Mouse (Mus musculus) adrenal gland, postnatal 10 days (tissue): ENCODE data around the gene Reck. TPM values are rescaled to one million over a fixed set of nuclear protein-coding genes. Genes with fewer than 3 reads are reported as not detected.

Experiments
- DNase-seq: peaks from one replicate; pipeline ENCODE4 v3.0.0; 2021; ENCODE audit warnings: mixed read lengths
- long read RNA-seq, 2 experiments: library from polyadenylated mRNA; stranded (forward); transcript quantifications; one replicate each; pipeline ENCODE4 v2.0.0; 2021
- total RNA-seq, 2 experiments: library from RNA; stranded (reverse); gene quantifications; 2 replicates each; pipeline ENCODE4 v1.2.3; 2021

Gene Reck
- 10 to 100 TPM; 17.1 to 18.1 TPM for total RNA-seq
- long read RNA-seq, experiment 1, full-length matches to known transcripts = 3 of 6 reads
- long read RNA-seq, experiment 1, partial matches to known transcripts = 2 of 6 reads
- long read RNA-seq, experiment 1, other reads (novel, unspliced or antisense) = 1 of 6 reads
- long read RNA-seq, experiment 2, full-length matches to known transcripts = 1 of 3 reads
- long read RNA-seq, experiment 2, partial matches to known transcripts = 2 of 3 reads
- long read RNA-seq, experiment 2, other reads (novel, unspliced or antisense) = 0 of 3 reads

DNA sequence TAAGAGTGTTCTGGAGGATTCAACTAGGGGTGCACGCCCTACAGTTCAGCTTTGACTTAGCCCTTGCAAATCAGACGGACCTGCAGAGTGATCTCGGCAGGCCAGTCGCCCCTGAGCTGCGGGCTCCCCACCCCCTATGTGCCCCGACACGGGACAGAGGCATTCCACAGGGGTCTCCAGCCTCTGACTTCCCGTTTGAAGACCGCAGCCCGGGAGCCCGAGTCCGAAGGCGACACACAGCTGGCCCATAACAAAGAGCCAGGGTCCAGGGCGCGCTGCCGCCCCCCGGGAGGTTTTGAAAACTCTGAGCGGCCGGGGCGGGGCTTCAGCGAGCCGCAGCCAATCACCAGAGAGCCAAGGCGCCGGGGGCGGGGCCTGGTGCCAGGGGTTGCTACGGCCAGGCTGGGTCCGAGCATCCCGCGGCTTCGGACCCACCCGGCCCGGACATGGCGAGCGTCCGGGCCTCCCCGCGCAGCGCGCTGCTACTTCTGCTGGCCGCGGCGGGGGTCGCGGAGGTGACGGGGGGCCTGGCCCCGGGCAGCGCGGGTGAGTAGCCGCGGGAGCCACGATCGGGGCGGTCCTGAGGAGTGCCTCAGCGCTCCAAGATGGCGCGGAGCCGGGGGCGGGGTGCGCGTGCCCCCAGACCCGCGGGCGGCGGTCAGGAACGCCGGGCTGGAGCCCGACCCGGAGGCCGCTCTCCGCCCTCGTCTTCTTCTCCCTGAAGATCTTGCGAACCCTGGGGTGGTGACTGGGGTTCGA, at the start of gene Reck:
Gene Reck (plus strand): TSS at position 371 of the 759 bp plus-strand sequence.
- DNase-seq = peak; percentile 93

DNA sequence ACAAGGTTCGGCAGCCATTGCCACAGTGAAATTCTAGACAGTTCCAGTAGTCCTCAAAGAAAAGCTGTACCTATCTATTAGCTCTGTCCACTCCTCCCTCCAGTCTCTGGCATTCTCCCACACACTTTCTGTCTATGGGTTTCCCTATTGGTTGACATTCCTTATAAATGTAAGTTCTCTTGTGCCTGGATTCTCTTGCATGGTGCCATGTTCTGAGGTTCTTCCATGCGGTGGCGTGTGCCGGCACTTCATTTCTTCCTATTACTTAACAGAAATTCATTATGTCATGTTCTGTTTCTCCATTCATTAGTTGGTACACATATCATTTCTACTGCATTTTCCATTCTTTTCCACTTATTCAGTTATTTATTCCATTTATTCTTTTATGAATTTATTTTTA, 46.5 kb upstream of the Reck start:
- no peak for DNase-seq

DNA sequence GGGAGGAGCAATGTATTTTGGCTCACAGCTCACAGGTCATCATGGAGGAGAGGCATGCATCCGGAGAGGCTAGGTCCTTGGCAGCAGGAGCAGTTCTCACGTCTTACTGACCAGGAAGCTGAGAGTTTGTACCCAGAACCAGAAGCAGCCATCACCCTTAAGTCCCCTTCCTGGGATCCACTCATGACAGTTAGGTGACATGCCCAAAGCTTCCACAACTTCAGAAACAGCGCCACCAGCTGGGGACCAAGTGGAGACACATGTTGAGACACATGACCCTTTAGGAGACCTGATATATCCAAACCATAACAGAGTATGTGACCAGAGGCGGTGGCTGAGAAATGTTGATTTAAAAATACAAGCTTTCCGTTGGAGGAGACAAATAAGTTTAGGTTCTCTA, 43.3 kb upstream of the Reck start:
- DNase-seq = no peak

DNA sequence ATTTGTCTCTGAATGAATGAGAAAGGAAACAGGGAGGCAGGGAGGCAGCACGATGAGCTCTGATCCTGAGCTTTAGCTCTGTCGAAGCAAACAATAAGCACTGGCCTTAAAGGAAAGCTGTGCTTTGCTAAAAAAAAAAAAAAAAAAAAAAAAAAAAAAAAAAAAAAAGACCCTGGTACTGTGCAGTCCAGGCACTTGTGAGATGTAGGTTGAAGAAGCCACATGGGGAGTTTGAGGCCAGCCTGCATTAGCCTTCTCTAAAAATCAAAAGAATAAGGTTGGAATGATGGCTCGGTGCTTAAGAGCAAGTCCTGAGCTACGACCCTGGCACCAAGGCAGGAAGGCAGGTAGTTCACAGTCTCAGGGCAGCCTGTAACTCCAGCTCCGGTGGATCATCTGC, 41.6 kb upstream of the Reck start:
- no peak for DNase-seq

DNA sequence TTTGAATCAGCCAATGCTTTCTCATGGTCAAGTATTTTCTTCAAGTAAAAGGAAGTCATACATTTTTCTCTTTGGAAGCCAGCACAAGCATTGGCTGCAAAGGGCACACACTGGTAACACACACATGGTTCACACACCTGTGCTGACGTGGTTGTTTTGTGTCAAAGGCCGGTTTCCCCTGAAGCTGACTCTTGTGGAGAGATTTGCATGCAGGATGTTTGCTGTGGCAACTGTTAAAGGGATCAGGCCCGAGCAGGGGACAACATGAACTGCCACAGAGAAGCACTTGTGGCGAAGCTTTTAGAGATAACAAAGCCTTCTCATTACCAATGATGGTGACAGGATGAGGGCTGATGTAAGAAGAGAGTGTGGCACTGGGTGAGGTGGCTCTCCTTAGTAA, 40.6 kb upstream of the Reck start:
- DNase-seq = no peak

DNA sequence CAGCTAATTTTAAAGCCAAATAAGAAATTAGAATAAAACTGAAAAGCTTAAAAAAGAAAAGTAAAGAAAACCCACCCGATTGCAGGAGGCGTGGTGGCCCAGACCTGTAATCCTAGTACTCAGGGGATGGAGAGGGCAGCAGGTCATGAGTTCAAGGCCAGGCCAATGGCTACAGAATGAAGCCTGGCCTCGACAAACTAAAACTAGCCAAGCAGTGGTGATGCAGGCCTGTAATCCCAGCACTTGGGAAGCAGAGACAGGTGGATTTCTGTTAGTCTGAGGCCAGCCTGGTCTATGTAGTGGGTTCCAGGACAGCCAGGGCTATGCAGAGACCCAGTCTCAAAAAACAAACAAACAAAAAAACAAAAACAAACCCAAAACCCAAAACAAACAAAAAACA, 37.0 kb upstream of the Reck start:
- DNase-seq = no peak

DNA sequence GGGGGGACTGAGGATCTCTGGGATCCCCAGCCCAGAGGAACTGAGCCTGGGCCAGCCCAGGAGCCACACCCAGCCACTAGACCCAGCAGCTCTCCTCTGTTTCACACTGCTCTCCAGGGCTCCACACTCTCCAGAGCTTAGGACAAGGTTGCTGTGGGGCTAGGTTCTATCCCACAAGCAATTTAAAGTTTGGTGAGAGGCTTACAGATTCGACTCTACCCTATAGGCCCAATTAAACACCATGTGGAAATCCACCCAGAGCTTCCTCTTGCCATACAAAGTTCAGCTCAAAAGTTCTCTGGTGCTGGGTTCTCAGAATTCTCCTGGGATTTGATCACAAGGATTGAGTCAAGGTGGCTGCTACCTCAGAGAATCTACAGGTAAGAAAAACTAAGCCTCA, 35.2 kb upstream of the Reck start, which contains the start of gene Olfr157:
Gene Olfr157 (minus strand): TSS at position 101 of the 400 bp plus-strand sequence.
- DNase-seq = no peak

DNA sequence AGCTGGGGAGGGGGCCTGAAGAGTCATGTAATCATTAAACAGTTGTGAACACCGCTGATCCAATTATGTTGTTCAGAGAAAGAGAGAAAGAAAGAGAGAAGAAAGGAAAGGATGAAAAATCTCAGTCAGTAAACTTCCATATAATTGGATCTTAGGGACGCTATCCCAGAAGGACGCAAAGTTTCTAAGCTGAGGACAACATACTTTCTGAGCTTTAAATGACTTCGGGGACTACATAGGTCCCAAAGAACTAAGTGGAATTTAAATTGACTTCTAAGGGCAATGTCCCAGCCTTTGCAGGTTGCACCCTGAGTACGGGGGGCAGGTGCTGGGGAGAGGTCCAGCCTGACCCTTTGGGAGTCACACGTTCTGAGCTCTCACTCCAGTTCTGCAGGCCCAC, 24.1 kb upstream of the Reck start, which contains the start of gene Olfr155:
Gene Olfr155 (plus strand): TSS at position 301 of the 400 bp plus-strand sequence.
- no peak for DNase-seq

DNA sequence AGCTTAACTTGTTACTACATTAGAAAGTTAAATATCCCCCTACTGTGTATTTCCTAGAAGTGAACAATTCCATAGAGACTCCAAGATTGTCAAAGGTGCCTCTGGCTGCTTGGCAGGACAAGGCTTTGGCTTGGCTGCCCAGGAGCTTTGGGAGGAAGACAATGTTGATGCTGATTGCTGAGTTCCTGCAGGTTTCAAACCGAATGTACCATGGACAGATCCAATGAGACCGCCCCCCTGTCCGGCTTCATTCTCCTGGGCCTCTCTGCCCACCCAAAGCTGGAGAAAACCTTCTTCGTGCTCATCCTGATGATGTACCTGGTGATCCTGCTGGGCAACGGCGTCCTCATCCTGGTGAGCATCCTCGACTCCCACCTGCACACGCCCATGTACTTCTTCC, 21.2 kb upstream of the Reck start:
- no peak for DNase-seq

DNA sequence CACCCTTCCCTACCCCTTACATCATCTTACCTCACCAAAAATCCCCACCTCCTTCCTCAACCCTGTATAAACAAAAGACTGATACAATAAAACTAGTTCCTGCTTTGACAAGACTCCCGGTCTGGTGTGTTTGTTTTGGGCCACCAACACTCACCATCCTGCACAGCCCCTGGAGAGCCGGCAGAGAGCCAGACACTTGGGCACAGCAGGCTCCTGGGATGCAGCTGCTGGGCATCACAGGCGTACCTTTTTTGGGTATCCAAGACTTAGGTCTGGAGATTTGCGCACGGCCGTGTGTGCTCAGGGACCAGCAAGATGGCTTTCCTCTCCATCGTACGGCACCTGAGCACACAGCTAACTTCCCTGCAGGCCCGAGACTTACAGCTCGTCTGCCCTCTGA, 15.4 kb upstream of the Reck start:
- DNase-seq = no peak

DNA sequence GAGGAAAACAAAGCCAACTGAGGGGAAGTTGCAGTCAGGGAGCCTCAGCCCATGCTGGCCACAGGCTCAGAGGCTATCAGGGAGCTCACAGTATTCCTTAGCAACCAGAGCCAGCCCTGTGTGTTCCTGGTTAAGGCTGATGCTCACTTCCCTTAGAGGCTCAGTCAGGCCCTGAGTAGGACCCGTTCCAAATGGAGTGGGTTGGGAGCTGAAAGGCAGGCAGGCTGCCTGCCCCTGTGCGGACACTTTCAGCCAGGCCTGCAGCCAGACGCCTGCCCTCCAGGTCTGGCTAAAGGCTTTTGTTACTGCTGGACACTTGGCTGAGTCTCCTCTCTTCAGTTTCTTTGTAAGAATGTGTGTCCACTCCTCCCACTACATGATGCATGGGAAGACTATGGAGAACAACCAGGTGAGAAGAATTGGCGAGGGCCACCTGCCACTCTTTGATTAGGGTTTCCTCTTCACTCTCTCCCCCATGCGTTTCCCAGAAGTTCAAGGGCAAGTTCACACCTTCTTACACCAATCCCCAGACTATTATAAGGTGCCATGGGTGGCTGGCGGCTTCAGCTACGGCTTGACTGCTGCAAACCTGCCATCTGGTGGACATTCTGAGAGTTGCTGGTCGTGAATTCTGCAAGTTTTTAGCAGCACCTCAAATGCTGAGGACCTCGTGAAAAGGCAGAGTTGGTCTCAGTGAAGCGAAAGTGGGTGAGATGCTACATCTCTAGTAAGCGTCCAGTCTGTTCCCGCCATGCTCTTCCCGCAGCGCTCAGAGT, 14.4 kb upstream of the Reck start:
- DNase-seq = peak; percentile 77

DNA sequence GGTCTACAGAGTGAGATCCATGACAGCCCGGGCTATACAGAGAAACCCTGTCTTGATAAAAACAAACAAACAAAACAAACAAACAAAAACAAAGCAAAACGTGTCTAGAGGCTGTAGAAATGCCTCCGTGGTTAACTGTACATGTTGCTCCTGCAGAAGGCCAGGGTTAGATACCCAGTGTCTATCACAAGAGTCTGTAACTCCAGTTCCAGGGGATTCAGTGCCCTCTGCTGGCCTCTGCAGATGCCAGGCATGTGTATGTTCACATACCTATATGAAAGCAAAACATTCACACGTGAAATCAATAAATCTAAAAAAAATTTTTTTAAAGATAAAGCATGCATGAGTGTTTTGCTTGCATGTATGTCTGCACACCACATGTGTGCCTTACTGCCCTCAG, 12.0 kb upstream of the Reck start:
- no peak for DNase-seq

DNA sequence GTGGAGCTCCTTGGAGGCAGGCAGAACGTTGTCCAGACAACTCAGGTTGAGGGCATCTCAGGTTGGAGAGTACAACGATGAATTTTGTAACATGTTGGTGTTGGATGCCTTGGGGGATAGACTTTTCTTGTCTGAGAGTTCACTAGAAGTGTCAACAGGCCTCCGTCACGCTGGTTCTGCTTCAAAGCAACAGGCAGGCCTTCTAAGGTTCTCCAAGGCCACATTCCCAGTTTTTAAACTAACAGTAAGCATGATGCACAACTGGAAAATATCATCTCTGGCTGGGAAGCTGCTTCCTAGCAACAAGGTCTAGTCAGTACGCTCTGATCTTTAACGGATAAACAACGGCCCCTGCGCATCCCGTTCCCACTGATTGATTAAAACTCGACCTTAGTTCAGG, 5.5 kb upstream of the Reck start:
- no peak for DNase-seq

DNA sequence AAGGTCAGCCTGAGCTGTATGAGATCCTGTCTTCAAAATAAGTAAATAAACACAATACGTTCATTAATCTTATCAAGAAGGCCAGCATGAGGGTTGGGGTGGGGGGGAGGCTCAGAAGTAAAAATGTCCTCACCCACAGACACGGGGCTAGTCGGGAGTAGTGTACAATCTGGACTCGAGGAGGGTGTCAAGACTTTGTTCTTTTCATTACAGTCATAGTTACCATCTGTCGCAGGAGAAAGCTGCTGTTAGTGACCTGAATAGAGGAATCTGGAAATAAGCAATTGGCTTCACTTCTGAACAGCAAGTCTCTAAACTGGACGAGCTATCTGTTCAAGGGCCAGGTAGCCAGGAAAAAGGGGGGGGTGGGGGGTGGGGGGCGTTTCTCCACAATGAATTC, 829 bp upstream of the Reck start:
- no peak for DNase-seq

DNA sequence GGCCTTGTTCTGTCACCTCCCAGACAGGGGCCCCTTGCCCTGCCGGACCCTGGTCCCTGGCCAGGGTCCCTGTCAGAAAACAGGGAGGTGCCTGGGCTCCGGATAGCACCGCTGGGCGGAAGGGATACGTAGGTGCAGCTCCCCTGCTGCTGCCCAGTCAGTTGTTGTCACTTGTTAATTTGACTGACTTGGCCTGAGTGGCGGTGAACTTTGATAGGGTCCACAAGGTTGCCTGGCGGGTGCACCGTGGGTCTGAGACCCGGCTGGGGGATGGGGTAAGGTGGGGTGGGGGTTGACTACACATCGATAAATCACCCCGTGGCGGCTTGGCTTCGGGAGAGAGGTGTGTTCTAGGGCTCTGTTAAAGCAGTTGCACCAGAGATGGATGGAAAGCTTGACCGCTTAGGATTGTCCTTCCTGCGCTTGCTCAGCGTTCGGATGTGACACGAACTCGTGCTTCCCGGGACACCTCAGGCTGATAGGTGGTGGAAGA, 635 bp downstream of the Reck start:
- peak; percentile 27 for DNase-seq

DNA sequence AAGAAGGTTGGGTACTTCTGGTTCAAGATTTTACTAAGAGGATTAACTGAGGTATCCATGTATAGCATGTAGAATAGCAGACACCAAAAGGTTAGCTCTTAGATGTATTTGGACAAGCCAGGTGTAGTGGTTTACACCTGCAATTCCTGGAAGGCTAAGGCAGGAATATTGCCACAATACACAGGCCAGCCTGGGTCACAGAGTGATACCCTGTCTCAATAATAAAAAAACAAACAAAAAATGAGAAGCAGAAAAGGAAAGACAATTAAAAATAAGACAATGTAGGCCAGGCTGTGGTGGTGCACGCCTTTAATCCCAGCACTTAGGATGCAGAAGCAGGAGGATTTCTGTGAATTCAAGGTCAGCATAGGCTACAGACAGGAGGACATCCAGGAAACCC, 1.9 kb downstream of the Reck start:
- DNase-seq = no peak

DNA sequence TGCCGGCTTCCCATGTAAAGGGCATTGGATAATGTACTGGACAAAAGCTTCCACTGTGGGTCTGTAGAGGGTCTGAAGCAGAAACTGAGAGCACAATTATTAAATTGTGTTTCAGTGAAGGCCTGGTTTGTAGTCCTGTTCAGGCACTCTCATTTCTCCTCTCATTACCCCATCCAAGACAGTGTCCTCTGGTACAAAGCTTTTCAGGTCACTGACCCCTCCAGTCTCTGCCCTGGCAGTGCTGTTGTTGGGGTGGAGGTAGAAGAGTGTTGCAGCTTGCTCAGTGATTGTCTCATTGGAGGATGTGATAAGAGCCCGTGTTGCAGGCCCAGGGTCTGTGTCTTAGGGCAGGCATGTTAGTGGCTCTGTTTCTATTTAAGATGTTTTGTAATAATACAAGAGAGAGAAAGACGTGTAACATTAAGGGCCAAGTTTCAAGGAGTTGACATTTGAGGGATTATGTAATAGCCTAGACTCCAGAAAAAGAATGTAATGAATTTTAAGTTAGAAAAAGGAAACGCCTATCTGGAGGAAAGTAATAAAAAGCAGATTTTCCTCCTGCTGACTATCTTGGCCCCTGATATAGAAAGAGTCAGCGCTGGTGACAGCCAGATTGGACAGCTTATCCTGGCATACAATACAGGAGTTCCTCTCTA, 2.9 kb downstream of the Reck start:
- no peak for DNase-seq

DNA sequence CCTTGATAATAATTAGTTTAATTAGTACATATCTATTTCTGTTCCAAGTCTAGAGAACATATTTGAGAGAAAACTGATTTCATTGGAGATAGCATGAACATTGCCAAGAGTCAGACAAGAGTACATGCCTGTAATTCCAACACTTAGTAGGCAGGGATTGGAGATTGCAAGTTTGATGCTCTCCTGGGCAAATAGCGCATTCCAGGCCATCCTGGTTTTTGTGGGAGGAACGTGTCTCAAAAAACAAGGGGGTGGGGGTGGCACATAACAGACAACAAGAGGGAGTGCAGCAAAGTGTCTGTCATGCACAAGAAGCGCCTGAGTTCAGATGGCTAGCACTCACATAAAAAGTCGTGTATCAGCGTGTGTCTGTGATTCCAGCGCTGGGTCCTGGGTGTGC, 4.2 kb downstream of the Reck start:
- no peak for DNase-seq

DNA sequence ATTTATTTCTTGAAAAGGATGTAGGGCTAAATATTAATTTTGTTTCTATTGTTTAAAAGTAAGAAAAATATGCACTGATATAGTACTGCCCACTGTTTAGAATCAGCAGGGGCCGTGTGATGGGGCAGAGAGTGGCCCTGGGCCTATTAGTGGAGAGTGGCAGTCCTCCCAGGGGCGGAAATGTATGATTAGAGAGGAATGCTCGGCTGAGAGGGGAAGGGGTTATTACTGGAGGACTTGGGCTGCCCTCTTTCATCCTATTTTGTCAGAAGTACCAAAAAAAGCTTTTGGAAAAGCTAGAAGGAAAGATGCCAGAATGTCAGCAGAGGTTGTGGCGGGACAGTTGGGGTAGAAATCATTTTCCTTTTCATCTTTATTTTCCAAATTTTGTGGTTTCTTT, 8.9 kb downstream of the Reck start:
- DNase-seq = no peak

DNA sequence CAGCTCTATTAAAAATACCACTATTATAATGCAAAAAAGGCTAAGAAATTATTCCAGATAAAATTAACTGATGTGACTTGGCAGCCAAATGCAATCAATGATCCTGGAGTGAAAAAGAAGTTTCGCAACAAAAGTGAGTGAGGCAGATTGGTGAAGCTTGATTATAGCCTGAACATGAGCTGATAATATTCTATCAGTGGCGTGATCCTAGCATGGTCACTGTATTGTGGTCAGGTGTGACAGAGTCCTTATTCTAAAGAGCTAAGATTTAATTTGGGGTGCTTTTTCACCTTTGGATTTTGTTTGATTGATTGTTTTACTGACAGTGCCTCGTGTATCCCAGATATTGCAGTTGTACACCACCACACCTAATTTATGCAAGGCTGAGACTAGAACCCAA, 15.9 kb downstream of the Reck start:
- no peak for DNase-seq

DNA sequence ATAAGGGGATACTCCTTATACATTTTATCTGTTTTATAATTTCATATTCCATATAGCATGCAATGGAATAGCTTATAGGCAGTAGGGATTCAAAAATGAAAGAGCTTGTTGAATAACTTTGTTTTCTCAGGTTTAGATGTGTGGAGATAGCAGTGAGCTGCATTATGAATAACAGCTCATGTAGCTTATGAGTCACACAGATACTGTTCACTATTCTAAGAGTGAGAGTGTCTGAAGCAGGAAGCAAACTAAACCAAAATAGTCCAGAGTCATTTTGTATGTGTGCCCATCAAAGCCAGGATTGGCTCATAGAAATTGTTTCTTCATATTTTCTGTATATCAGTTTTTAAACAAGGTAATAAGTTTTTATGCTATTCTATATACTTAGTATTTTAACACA, 21.9 kb downstream of the Reck start:
- DNase-seq = no peak

DNA sequence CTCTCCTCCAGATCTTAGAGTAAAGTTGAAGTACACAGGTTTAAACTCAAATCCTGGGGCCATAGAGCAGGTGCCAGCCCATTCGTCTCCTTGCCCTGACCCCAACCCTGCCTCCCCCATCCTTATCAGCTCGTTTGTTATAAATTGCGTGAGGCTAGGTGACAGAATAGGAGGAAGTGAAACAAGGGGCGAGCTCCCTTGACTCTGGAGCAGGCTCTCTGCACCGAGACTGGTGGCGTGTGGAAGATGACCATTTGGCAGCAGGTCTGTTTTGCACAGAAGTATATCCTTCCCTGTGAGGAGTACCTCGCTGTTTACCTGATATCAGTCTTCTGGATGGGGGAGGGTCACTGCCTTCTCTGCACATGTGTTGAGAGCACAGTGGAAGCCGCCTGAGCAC, 23.9 kb downstream of the Reck start:
- no peak for DNase-seq
